Mouse (Mus musculus) adrenal gland, postnatal 14 days (tissue): ENCODE results near the gene Gm3376. TPM values are rescaled to one million over a fixed set of nuclear protein-coding genes. Genes with fewer than 3 reads are reported as not detected.
"Not testable (repeated sequence)": the region's sequence is repeated elsewhere in the genome, so short reads cannot be mapped to it uniquely, and the experiment has no call there.

ENCODE experiments used
- DNase-seq: peaks from one replicate; pipeline ENCODE4 v3.0.0; 2021; ENCODE audit warnings: mixed read lengths
- long read RNA-seq, 2 experiments: library from polyadenylated mRNA; stranded (forward); transcript quantifications; one replicate each; pipeline ENCODE4 v2.0.0; 2021
- total RNA-seq: library from RNA; stranded (reverse); gene quantifications from 2 replicates; pipeline ENCODE4 v1.2.3, GENCODE M21; 2021

Gene Gm3376
- total RNA-seq: not detected in 2 replicates
- long read RNA-seq, experiment 1: 0 reads
- long read RNA-seq, experiment 2: 0 reads

DNA sequence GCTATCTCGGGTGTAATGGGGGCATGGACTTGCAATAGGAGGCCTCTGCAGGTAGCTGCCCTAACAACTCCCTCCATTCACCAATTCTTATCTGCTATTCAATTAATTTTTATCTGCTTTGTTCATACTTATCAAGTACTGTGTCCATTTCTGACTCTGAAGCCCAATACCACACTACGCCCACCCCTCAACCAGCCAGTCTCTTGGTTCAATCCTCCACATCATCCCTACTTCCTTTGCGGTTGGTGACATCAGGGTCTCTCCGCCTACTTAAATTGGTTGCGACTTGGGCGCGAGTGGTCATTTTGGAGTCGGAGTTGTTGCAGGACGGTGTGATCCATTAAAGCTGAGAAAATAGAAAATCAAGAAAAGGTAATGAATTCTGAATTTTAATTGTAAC lies at the start of gene Gm3376:
TSS of gene Gm3376 (plus strand) at position 301 of the 400 bp plus-strand sequence.
- not testable (repeated sequence) for DNase-seq
